Mouse (Mus musculus) myocyte (in vitro differentiated cells): Measurements from ENCODE around the gene Kif3c.

ENCODE experiments used
- CEBPB ChIP-seq: IDR thresholded peaks from 2 replicates; pipeline ENCODE4 v1.6.1; 2011; ENCODE audit warnings: mild to moderate bottlenecking, moderate library complexity; ENCODE audit not compliant: poor library complexity, insufficient read depth, severe bottlenecking
- E2F4 ChIP-seq: IDR thresholded peaks from one replicate; pipeline ENCODE4 v1.6.1; 2011; ENCODE audit warnings: mild to moderate bottlenecking, control low read depth, moderate library complexity; ENCODE audit not compliant: insufficient read depth
- MAX ChIP-seq: IDR thresholded peaks from one replicate; pipeline ENCODE4 v1.6.1; 2011; ENCODE audit warnings: low read depth, mild to moderate bottlenecking, control low read depth
- MYOG ChIP-seq, 3 experiments: IDR thresholded peaks; one replicate each; pipeline ENCODE4 v1.6.1; 2011; ENCODE audit warnings: control low read depth in 2 of 3, low read depth in 2 of 3, mild to moderate bottlenecking in 2 of 3; ENCODE audit not compliant: insufficient read length in 2 of 3, control insufficient read depth in 1 of 3, insufficient read depth in 1 of 3
- POLR2A ChIP-seq: IDR thresholded peaks from one replicate; pipeline ENCODE4 v1.6.1; 2011; ENCODE audit warnings: low read depth, mild to moderate bottlenecking, control low read depth, moderate library complexity; ENCODE audit not compliant: insufficient read length
- POLR2AphosphoS2 ChIP-seq: IDR thresholded peaks from one replicate; pipeline ENCODE4 v1.6.1; 2011; ENCODE audit warnings: low read depth, control low read depth; ENCODE audit not compliant: insufficient read length
- REST ChIP-seq: IDR thresholded peaks from one replicate; pipeline ENCODE4 v1.6.1; 2011; ENCODE audit warnings: mild to moderate bottlenecking, control low read depth, moderate library complexity; ENCODE audit not compliant: insufficient read depth, insufficient read length
- TCF12 ChIP-seq: IDR thresholded peaks from one replicate; pipeline ENCODE4 v1.6.1; 2011; ENCODE audit warnings: mild to moderate bottlenecking, control low read depth; ENCODE audit not compliant: poor library complexity, insufficient read depth, severe bottlenecking
- USF1 ChIP-seq: IDR thresholded peaks from one replicate; pipeline ENCODE4 v1.6.1; 2011; ENCODE audit warnings: low read depth, mild to moderate bottlenecking, control low read depth, moderate library complexity

DNA sequence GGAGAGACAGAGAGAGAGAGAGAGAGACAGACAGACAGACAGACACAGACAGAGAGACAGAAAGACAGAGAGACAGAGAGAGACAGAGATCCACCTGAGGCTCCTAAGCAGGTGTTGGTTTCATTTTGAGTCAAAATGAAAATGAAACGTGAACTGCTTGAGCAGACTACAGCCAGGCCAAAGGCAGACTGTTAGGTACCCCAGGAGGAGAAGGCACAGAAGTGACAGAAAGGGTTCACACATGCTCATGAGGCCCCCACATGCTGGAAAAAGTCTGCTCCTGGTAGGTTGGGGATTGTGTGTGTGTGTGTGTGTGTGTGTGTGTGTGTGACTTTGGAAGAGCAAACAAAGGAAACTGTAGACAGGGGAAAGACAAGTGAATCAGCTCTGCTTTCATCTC, 26.0 kb upstream of the Kif3c start:
- no peak for TF ChIP-seq MYOG (IDR thresholded peaks at IDR 0.05; ENCODE audit: control insufficient read depth in 1 of 3, insufficient read depth in 1 of 3, insufficient read length in 2 of 3, low read depth in 2 of 3)
- no peak for TF ChIP-seq POLR2AphosphoS2
- no peak for TF ChIP-seq POLR2A
- TF ChIP-seq USF1, result no peak
- no peak for TF ChIP-seq REST
- TF ChIP-seq E2F4, result no peak
- TF ChIP-seq TCF12, result no peak
- TF ChIP-seq CEBPB, result no peak
- TF ChIP-seq MAX, result no peak
